Comparison of ENCODE assay signal across 16 mouse cellular contexts in the genomic region with DNA sequence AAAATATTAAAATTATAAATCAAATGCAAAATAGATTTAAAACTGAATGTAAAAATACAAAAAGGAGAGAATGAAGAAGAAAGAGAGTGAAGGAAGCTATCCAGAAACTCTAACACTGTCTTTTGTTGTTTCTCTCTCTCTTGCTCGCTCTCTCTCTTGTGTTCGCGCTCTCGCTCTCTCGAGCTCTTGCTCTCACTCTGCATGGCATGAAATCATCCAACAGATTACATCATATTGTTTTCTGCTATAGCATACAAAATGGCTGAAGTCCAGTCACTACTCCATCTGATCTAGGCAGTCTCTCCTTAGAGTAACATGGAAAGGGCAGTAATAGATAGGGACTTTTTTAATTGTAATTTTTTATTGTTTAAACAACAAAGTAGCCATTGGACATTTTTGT.
"Had no signal": no experiment of that assay in that cellular context is flagged by ENCODE, and none has a peak within 500 bp of the region (broad histone marks: within the 10 kb centered on the region; RNA-seq: fewer than 3 reads in every experiment).

No protein-coding gene starts in this region.

- H3K27ac ChIP-seq: neural tube, embryonic 13.5 days; neural tube, embryonic 15.5 days; stomach, embryonic 15.5 days; stomach, postnatal 0 days had no signal

- H3K4me1 ChIP-seq: stomach, embryonic 15.5 days had no signal

- H3K27me3 ChIP-seq: neural tube, embryonic 13.5 days; neural tube, embryonic 15.5 days; stomach, embryonic 15.5 days had no signal

- H3K36me3 ChIP-seq: neural tube, embryonic 13.5 days; neural tube, embryonic 15.5 days; stomach, embryonic 15.5 days had no signal

- H3K4me3 ChIP-seq: neural tube, embryonic 13.5 days; neural tube, embryonic 15.5 days; stomach, embryonic 15.5 days had no signal

- H3K4me2 ChIP-seq: neural tube, embryonic 13.5 days; neural tube, embryonic 15.5 days; stomach, embryonic 15.5 days had no signal

- H3K9ac ChIP-seq: neural tube, embryonic 13.5 days; neural tube, embryonic 15.5 days; stomach, embryonic 15.5 days had no signal

- H3K9me3 ChIP-seq: neural tube, embryonic 13.5 days; neural tube, embryonic 15.5 days; stomach, embryonic 15.5 days had no signal

- DNase-seq: retina, postnatal 1 day; right cerebral cortex, adult 18-20 months; right cerebral cortex, postnatal 14 days; right cerebral cortex, postnatal 25 days; right cerebral cortex, postnatal 4 days; spleen, adult 18-20 months; thymus, adult 18-20 months; thymus, adult 2 months; thymus, postnatal 14 days; thymus, postnatal 25 days; thymus, postnatal 36 days; thymus, postnatal 4 days had no signal
